Comparison of ENCODE assay signal across 8 mouse cellular contexts in the genomic region with DNA sequence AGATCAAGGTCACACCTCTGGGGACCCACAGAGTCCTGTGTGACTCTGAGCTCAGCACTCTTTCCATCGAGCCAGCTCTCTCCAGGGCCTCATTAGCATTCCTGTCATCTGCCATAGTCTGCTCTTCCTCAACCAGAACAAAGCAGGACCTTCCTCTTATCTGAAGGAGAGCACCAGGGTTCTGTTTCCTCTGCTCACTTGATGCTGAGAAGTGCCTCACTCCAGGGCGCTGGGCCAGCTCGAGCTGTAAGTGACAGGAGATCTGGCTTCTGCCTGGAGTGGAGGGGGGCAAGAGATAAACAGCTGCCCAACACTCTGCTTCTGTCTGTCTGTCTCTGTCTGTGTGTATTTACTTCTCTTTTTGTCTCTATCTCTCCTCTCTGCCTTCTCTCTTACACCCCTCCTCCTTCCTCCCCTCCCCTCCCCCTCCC. TPM values are rescaled to one million over a fixed set of nuclear protein-coding genes. Genes with fewer than 3 reads are reported as not detected.
DNase-seq lines count a peak whose midpoint lies in the region; ATAC-seq and TF ChIP-seq lines count a peak whose summit lies in the region.

No protein-coding gene starts in this region.

- H3K4me1 ChIP-seq in brown adipose tissue, adult 24 weeks (ENCODE audit: control insufficient read depth, insufficient read depth, insufficient read length, low read length) = peaks cover 13% of the 10 kb centered on the region
- H3K4me1 ChIP-seq in midbrain, embryonic 11.5 days (ENCODE audit: control insufficient read depth, insufficient read depth, low read length) = peaks cover 9% of the 10 kb centered on the region; the same call in 1 of the 2 replicates

- intact Hi-C loops in gastrocnemius, postnatal 14 days (cut with DNase I; ENCODE audit: low total_unique reads) = loop anchor here (10.0 kb wide), 1 partner anchor 50 kb away; no protein-coding TSS in a partner anchor
- intact Hi-C loops in heart, postnatal 14 days (cut with DNase I) = no loop called here
- intact Hi-C loops in left cerebral cortex, postnatal 14 days (cut with DNase I) = no loop called here

- no peaks in the 10 kb centered on the region for H3K36me3 ChIP-seq in midbrain, embryonic 11.5 days (ENCODE audit: control insufficient read depth, insufficient read depth, low read length)

- ATAC-seq in midbrain, embryonic 11.5 days (ENCODE audit: low FRiP score) = peak; percentile 59

- no peak overlapping the region for H3K9ac ChIP-seq in midbrain, embryonic 11.5 days (ENCODE audit: low read length)

- 12% methylated on average over 3 of the region's 3 CpGs for WGBS in midbrain, embryonic 11.5 days

- H3K9me3 ChIP-seq in midbrain, embryonic 11.5 days (ENCODE audit: control insufficient read depth, low read length) = no peaks in the 10 kb centered on the region

- TF ChIP-seq CTCF in layer of hippocampus, adult 2 months (conservative IDR thresholded peaks at IDR 0.05) = no peak

- H3K27ac ChIP-seq in brown adipose tissue, adult 24 weeks (replicated peaks; ENCODE audit: low read depth, low read length) = 0 out of 2 replicates have a peak overlapping the region, but pooled peaks have one; percentile 36
- no peak overlapping the region; the same call in 1 of the 2 replicates for H3K27ac ChIP-seq in midbrain, embryonic 11.5 days (ENCODE audit: low read depth, low read length)
- no peak overlapping the region for H3K27ac ChIP-seq in layer of hippocampus, adult 2 months

- H3K4me3 ChIP-seq in brown adipose tissue, adult 24 weeks (ENCODE audit: insufficient read depth, low read depth, low read length) = no peak overlapping the region
- H3K4me3 ChIP-seq in midbrain, embryonic 11.5 days (ENCODE audit: low read depth, low read length) = no peak overlapping the region
- no peak overlapping the region for H3K4me3 ChIP-seq in layer of hippocampus, adult 2 months

- no peak overlapping the region for H3K4me2 ChIP-seq in midbrain, embryonic 11.5 days

- no peaks in the 10 kb centered on the region for H3K27me3 ChIP-seq in midbrain, embryonic 11.5 days (ENCODE audit: control insufficient read depth, insufficient read depth, low read length)

- peak; percentile 40 for DNase-seq in gastrocnemius, postnatal 14 days
- no peak for DNase-seq in gastrocnemius, postnatal 25 days
- DNase-seq in heart, postnatal 14 days = peak; percentile 52 to 59
- DNase-seq in midbrain, embryonic 11.5 days (ENCODE audit: low spot score, missing footprints) = peak; percentile 79
- no peak for DNase-seq in left cerebral cortex, postnatal 14 days (ENCODE audit: low spot score in 2 of 2)
- no peak for DNase-seq in layer of hippocampus, adult 2 months (ENCODE audit: low spot score in 2 of 2)
- DNase-seq in Muller cell, postnatal 12 days (ENCODE audit: inconsistent ontology term) = no peak

RNA-seq across cellular contexts. Expression of a gene that starts 55.3 kb away (rescaled TPM):
- 10 to 100 TPM; 32.5 to 35.1 TPM for total RNA-seq in gastrocnemius, postnatal 14 days (2021)
- 10 to 100 TPM; 28.5 to 31.8 TPM for total RNA-seq in gastrocnemius, postnatal 25 days (2021)
- polyA plus RNA-seq in brown adipose tissue, adult 24 weeks (2012; ENCODE audit: insufficient read depth, insufficient read length, missing spikeins) = 11.6 and 15.5 TPM in 2 replicates
- total RNA-seq in heart, postnatal 14 days (2021) = 10 to 100 TPM; 44.1 to 48.3 TPM
- polyA plus RNA-seq in midbrain, embryonic 11.5 days (2014; fragmentation: Nextera tagmentation; extraction: Ambion mirVana) = 34.8 and 37.0 TPM in 2 replicates
- total RNA-seq in left cerebral cortex, postnatal 14 days (2021) = 100 to 1,000 TPM; 116 to 127 TPM
- 100 to 1,000 TPM; 108 to 119 TPM for total RNA-seq in layer of hippocampus, adult 2 months (2021)

Comparison
In these comparisons a context has a peak if more than half of its experiments do, and no peak if none do; other contexts are left out.
1. DNase-seq: peak in gastrocnemius, postnatal 14 days (single experiment), heart, postnatal 14 days (2 of 2) and midbrain, embryonic 11.5 days (single experiment); none in gastrocnemius, postnatal 25 days (single experiment), left cerebral cortex, postnatal 14 days (0 of 2), layer of hippocampus, adult 2 months (0 of 2) and Muller cell, postnatal 12 days (single experiment).